Mouse (Mus musculus): Measurements from ENCODE around the gene Prkn. TPM values are rescaled to one million over a fixed set of nuclear protein-coding genes. Genes with fewer than 3 reads are reported as not detected.

Prkn gene
- polyA plus RNA-seq, 1 experiment: 1.3 TPM

- no peak for TF ChIP-seq GATA1 (IDR thresholded peaks at IDR 0.05; ENCODE audit: low read length)
Observed at GRCm38 (mm10) chr17:12090261-12090927, 1250.2 kb downstream of the Prkn start.

- no peak for TF ChIP-seq GATA1 (IDR thresholded peaks at IDR 0.05; ENCODE audit: low read length)
Observed at GRCm38 (mm10) chr17:12092901-12093564, 1252.8 kb downstream of the Prkn start.

GRCm38 (mm10) chr17:12094016-12094415, 1253.8 kb downstream of the Prkn start:
- no peak for TF ChIP-seq GATA1 (IDR thresholded peaks at IDR 0.05; ENCODE audit: low read length)

GRCm38 (mm10) chr17:12094827-12095590, 1254.8 kb downstream of the Prkn start:
- no peak for TF ChIP-seq GATA1 (IDR thresholded peaks at IDR 0.05; ENCODE audit: low read length)

GRCm38 (mm10) chr17:12099415-12099814, 1259.2 kb downstream of the Prkn start:
- no peak for TF ChIP-seq GATA1 (IDR thresholded peaks at IDR 0.05; ENCODE audit: low read length)

- no peak for TF ChIP-seq GATA1 (IDR thresholded peaks at IDR 0.05; ENCODE audit: low read length)
Observed at GRCm38 (mm10) chr17:12102326-12102725, 1262.1 kb downstream of the Prkn start.

GRCm38 (mm10) chr17:12103781-12104180, 1263.6 kb downstream of the Prkn start:
- no peak for TF ChIP-seq GATA1 (IDR thresholded peaks at IDR 0.05; ENCODE audit: low read length)

- TF ChIP-seq GATA1 (IDR thresholded peaks at IDR 0.05; ENCODE audit: low read length): no peak
Observed at GRCm38 (mm10) chr17:12104245-12104644, 1264.1 kb downstream of the Prkn start.

GRCm38 (mm10) chr17:12104690-12105089, 1264.5 kb downstream of the Prkn start:
- TF ChIP-seq GATA1 (IDR thresholded peaks at IDR 0.05; ENCODE audit: low read length): no peak

- no peak for TF ChIP-seq GATA1 (IDR thresholded peaks at IDR 0.05; ENCODE audit: low read length)
Observed at GRCm38 (mm10) chr17:12106255-12106654, 1266.1 kb downstream of the Prkn start.

Other genes with a start within 250 kb of the Prkn start
- not detected in 2 replicates for gene Pacrg, start 73 bp upstream of the Prkn start, polyA plus RNA-seq (2012)